Mouse (Mus musculus): ENCODE data around the gene Dynlrb1.

DNA sequence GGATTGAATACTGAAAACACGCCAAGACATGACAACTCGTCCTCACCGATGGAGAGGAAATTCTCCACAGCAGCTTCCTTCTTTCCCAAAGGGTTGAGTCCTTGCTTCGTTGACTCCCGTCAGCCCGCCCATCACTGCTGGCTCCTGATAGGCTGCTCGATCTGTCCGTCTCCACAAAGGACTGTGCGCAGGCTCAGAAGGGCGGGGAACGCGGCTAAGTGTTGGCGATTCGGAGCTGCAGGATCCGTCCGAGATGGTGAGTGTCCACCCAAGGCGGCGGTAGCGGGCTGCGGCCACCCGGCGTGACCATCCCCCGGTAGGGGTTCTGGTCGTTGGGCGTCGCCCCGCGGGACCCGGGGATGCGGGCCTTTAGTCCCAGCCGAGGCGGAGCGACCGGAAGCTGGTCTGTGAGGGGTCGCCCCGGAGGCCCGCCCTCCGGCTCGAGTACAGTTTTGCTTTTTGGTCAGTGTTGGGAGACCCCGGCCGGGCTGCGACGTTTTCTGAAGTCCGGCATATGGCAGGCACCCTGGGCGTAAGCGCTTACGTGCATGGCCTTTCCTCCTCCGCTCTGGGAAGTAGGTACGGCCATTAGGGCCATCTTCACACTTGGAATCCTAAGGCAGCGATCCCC, at the start of gene Dynlrb1:
- TF ChIP-seq POLR2A (IDR thresholded peaks at IDR 0.05; ENCODE audit: extremely low read depth, insufficient read depth, low read length) (peak; percentile 88), CTCF (IDR thresholded peaks at IDR 0.05; ENCODE audit: low read depth, low read length) (no peak)

All from liver, adult 2 months (tissue).